Mouse (Mus musculus) C2C12 (cell line): ENCODE results near the gene Ang. TPM values are rescaled to one million over a fixed set of nuclear protein-coding genes. Genes with fewer than 3 reads are reported as not detected.
"Not testable (repeated sequence)": the region's sequence is repeated elsewhere in the genome, so short reads cannot be mapped to it uniquely, and the experiment has no call there.

Experiments used
- H3K27me3 ChIP-seq: one replicate; pipeline ENCODE4 v1.6.1; 2011; ENCODE audit not compliant: control insufficient read depth, insufficient read depth, insufficient read length
- H3K36me3 ChIP-seq: one replicate; pipeline ENCODE4 v1.6.1; 2011; ENCODE audit not compliant: control insufficient read depth, insufficient read depth
- H3K4me3 ChIP-seq: one replicate; pipeline ENCODE4 v1.5.1; 2011; ENCODE audit warnings: mild to moderate bottlenecking, control low read depth; ENCODE audit not compliant: poor library complexity, insufficient read depth, severe bottlenecking
- H3K79me2 ChIP-seq: one replicate; pipeline ENCODE4 v1.6.1; 2011; ENCODE audit not compliant: control insufficient read depth, insufficient read depth
- H3K79me3 ChIP-seq: one replicate; pipeline ENCODE4 v1.6.1; 2011; ENCODE audit warnings: low read depth, control low read depth
- H3ac ChIP-seq: one replicate; pipeline ENCODE3; 2011; ENCODE audit warnings: low read depth; ENCODE audit not compliant: control insufficient read depth, insufficient read length
- CEBPB ChIP-seq: IDR thresholded peaks from one replicate; pipeline ENCODE4 v1.6.1; 2011; ENCODE audit warnings: low read depth, mild to moderate bottlenecking, control low read depth, moderate library complexity
- CTCF ChIP-seq: IDR thresholded peaks from one replicate; pipeline ENCODE4 v1.5.1; 2011; ENCODE audit not compliant: control insufficient read depth, insufficient read depth, insufficient read length
- FOSL1 ChIP-seq: IDR thresholded peaks from one replicate; pipeline ENCODE4 v1.8.0; 2011; ENCODE audit warnings: mild to moderate bottlenecking, low read length; ENCODE audit not compliant: poor library complexity, insufficient read depth, severe bottlenecking
- MAX ChIP-seq: IDR thresholded peaks from one replicate; pipeline ENCODE4 v1.6.1; 2011; ENCODE audit warnings: mild to moderate bottlenecking, control low read depth
- MYOD1 ChIP-seq: IDR thresholded peaks from one replicate; pipeline ENCODE4 v1.6.1; 2011; ENCODE audit warnings: low read depth; ENCODE audit not compliant: control insufficient read depth, insufficient read length
- MYOG ChIP-seq: IDR thresholded peaks from one replicate; pipeline ENCODE4 v1.6.1; 2011; ENCODE audit not compliant: control insufficient read depth, insufficient read length; ENCODE audit errors: extremely low read depth
- USF1 ChIP-seq: IDR thresholded peaks from one replicate; pipeline ENCODE4 v1.6.1; 2011; ENCODE audit warnings: low read depth, mild to moderate bottlenecking, control low read depth, moderate library complexity
- polyA plus RNA-seq: library from polyadenylated mRNA; unstranded; fragments of >200 nt; fragmentation: generic; extraction: Trizol; gene quantifications from one replicate; pipeline ENCODE4 v1.2.1, GENCODE M21; 2012; ENCODE audit warnings: missing spikeins

The Ang gene
- polyA plus RNA-seq, 1 experiment: 0.92 TPM

- Histone ChIP-seq H3K4me3 (no peak overlapping the region), H3K79me2 (no peaks in the 10 kb centered on the region), H3K27me3 (no peaks in the 10 kb centered on the region), H3K79me3 (peaks cover 1% of the 10 kb centered on the region), H3ac (no peak overlapping the region), H3K36me3 (no peaks in the 10 kb centered on the region)
- no peak for TF ChIP-seq MAX
- no peak for TF ChIP-seq CEBPB
- no peak for TF ChIP-seq MYOD1
- TF ChIP-seq MYOG: no peak
- no peak for TF ChIP-seq USF1
- no peak for TF ChIP-seq CTCF
- no peak for TF ChIP-seq FOSL1
Observed at GRCm38 (mm10) chr14:51095736-51096524, 5.0 kb downstream of the Ang start.

- not testable (repeated sequence) for H3ac ChIP-seq, H3K4me3 ChIP-seq, H3K27me3 ChIP-seq, H3K79me3 ChIP-seq, H3K79me2 ChIP-seq, H3K36me3 ChIP-seq
Observed at GRCm38 (mm10) chr14:51098300-51098699, 7.3 kb downstream of the Ang start.

- no peaks in the 10 kb centered on the region for H3K27me3 ChIP-seq
Observed at GRCm38 (mm10) chr14:51098921-51099320, 8.0 kb downstream of the Ang start.

GRCm38 (mm10) chr14:51101284-51101683 lies 10.3 kb downstream of the Ang start:
- H3K79me2 ChIP-seq: no peaks in the 10 kb centered on the region
- no peaks in the 10 kb centered on the region for H3K36me3 ChIP-seq
- H3ac ChIP-seq: no peak overlapping the region
- no peak overlapping the region for H3K4me3 ChIP-seq
- no peak for TF ChIP-seq CTCF
- no peak for TF ChIP-seq MYOD1
- no peak for TF ChIP-seq FOSL1
- no peak for TF ChIP-seq USF1
- TF ChIP-seq CEBPB: no peak
- no peak for TF ChIP-seq MYOG
- TF ChIP-seq MAX: no peak
- H3K27me3 ChIP-seq: no peaks in the 10 kb centered on the region
- H3K79me3 ChIP-seq: no peaks in the 10 kb centered on the region

More at GRCm38 (mm10) chr14:51098921-51099320, 8.0 kb downstream of the Ang start:
- no peak overlapping the region for H3K4me3 ChIP-seq
- no peaks in the 10 kb centered on the region for H3K36me3 ChIP-seq
- H3K79me2 ChIP-seq: no peaks in the 10 kb centered on the region
- H3ac ChIP-seq: no peak overlapping the region
- no peak for TF ChIP-seq MAX
- no peak for TF ChIP-seq FOSL1
- TF ChIP-seq MYOD1: no peak
- TF ChIP-seq CEBPB: no peak
- no peak for TF ChIP-seq MYOG
- TF ChIP-seq CTCF: no peak
- TF ChIP-seq USF1: no peak
- no peaks in the 10 kb centered on the region for H3K79me3 ChIP-seq

GRCm38 (mm10) chr14:51103217-51103616 lies 12.3 kb downstream of the Ang start:
- no peak for TF ChIP-seq CTCF
- no peaks in the 10 kb centered on the region for H3K27me3 ChIP-seq
- no peaks in the 10 kb centered on the region for H3K79me3 ChIP-seq
- no peak overlapping the region for H3ac ChIP-seq
- H3K4me3 ChIP-seq: no peak overlapping the region
- no peaks in the 10 kb centered on the region for H3K36me3 ChIP-seq
- H3K79me2 ChIP-seq: no peaks in the 10 kb centered on the region

- Histone ChIP-seq H3ac (no peak overlapping the region), H3K4me3 (no peak overlapping the region), H3K27me3 (no peaks in the 10 kb centered on the region), H3K79me2 (no peaks in the 10 kb centered on the region), H3K79me3 (no peaks in the 10 kb centered on the region), H3K36me3 (no peaks in the 10 kb centered on the region)
- TF ChIP-seq MYOD1: no peak
- no peak for TF ChIP-seq MYOG
- no peak for TF ChIP-seq CTCF
- no peak for TF ChIP-seq FOSL1
- no peak for TF ChIP-seq MAX
- TF ChIP-seq USF1: no peak
- no peak for TF ChIP-seq CEBPB
Observed at GRCm38 (mm10) chr14:51104366-51104765, 13.4 kb downstream of the Ang start.
